Mouse (Mus musculus) frontal cortex, postnatal 14 days (tissue): Measurements from ENCODE around the gene Stxbp6.
A peak's percentile ranks its signal among the peaks of the same experiment; 100 is the strongest.
"Not testable (repeated sequence)": the region's sequence is repeated elsewhere in the genome, so short reads cannot be mapped to it uniquely, and the experiment has no call there.

Experiments used
- DNase-seq, 2 experiments: peaks; one replicate each; pipeline ENCODE4 v3.0.0; 2022; ENCODE audit warnings: low spot score in 2 of 2

Gene Stxbp6

DNA sequence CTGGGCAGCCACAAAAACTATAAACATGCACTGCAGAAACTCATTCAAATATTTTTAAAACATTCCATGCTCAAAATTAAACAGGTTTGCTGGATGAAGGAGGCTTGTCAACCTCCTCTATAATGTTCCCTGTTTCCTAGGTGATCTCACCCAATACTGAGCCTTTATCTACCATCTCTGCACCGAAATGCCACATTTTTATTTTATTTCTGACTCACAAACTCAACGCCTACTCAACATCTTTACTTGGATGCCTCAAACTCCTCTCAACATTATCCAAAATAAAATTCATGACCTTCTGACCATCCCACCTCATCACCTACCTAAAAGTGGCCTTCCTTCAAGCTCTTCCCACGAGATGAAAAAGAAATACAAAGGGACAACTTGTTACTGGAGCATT lies 18.1 kb downstream of the Stxbp6 start:
- DNase-seq = no peak

DNA sequence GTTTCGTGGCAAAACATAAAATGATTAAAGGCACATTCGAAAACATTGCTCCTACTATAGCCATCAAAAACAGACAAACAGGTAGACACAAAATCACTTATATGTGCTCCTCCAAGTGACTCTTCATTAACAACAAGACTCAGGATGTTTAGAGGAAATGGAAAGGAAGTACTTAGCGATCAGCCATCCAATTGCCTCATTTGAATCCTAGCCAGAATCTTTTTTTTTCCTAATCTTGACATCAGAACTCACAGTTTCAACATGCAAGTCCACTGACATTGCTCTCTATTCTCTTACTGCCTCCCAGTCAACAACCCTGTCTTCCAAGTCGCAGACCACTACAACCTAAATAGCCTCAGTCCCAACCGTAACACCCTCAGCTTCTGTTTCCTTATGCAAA lies 21.2 kb downstream of the Stxbp6 start:
- no peak for DNase-seq

DNA sequence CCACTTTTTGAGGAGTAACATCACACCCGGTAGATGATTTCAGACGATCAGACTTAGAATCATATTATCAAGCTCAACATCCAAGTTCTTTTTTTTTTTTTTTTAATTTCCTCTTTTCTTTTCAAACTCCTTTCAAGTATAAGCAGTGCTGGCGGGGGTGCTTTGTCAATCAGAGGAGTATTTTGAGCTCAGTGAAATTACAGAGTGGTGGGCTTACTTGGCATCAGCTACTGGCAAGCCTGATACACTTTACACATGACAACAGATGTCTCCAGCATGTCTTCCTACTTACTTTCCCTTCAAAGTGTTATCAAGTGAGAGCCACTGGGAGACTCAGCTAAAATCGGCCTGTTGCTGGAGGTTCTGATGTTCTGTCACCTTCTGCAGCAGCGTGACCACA lies 21.6 kb downstream of the Stxbp6 start:
- no peak for DNase-seq

DNA sequence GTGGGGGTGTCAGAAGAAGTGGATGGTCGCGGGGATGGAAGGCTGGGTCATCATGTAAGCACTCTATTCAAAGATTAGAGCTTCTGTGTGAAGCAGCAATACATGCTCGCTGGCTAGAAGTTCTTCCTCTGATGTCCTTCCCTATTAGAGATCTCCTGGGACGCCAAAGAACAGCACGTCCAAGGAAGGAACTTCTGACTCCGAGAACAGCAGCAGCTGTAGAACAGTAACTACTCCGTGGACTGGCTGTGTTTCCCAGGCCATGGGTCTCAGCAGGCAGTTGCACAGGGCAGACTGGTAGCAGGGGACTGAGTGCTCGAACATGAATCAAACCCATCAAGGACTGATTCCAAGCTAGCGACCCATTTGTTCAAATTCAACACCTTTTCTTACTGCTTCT lies 24.6 kb downstream of the Stxbp6 start:
- no peak for DNase-seq

DNA sequence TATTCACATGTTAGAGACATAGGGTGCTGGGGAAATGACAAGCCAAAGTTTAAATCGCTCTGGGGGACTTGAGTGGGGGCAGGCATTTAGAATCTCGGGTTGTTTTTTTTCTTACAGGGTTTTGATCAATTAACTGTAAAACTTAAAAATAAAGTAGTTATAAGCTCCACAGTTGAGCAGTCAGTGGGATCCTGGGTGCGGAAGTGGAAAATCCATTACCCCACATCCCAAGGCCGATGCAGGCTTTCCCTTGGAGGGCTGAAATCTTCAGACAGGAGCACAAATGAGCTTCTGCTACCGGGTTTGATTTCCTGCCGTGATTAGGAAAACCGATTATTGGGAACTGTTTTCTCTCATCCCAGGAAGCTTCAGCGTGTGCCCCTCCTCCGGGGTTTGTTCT lies 26.8 kb downstream of the Stxbp6 start:
- DNase-seq = not testable (repeated sequence)

DNA sequence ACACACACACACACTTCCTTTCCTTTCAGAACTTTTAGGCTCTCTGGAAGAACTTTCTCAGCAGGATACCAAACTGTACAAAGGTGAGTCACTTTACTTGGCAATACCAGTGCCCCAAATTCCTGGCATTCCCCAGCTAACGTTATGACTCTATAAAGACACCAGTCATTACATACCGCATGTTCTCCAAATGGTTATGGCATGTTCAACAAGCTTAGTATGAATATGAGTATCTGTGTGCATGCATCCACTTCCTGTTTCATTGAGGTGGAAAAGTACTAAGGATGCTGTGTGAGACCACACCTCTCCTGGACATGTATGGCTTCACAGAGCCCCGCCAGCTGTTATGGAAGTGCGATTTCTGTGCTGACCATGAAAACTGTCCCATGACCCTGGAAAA lies 27.3 kb downstream of the Stxbp6 start:
- no peak for DNase-seq

DNA sequence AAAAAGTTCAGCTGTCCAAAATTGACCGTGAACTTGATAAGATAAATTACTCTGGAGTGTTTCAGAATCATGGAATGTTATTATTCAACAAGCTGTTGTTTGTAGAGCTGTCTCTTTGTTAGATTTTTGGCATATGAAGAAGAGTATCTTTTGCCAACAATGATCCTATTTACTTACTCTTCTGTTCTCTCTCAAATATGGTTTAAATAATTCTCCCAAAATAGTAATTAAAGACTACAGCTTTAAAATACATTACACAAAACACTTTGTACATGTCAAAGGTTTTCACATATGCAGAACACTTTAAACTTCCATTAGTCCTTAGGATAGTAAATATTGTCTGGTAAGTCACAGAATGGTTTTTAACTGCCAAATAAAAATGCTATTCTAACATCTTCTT lies 29.9 kb downstream of the Stxbp6 start:
- no peak for DNase-seq

DNA sequence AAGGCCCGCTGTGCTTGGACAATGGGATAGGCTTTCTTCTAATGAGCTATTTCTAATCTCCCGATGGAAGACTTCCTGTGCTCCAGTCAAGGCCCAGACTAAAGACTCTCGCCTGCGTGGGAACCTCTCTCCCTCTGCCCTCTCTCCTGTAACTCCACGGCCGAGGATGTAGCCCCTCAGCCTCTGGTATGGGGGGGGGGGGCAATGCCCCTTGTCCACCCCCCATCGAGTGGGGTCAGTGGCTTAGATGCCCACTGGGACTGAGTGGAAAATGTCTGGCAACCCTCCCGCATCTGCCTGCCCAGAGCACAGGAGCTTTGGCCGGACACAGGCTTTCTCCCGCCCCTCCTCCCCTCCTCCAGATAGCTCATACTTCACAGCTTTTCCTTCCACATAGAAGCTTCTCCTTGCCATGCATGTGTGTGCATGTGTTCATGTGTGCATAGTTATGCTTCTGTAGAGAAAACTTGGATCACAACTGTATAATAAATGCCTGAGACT lies 31.9 kb downstream of the Stxbp6 start:
- DNase-seq = no peak

DNA sequence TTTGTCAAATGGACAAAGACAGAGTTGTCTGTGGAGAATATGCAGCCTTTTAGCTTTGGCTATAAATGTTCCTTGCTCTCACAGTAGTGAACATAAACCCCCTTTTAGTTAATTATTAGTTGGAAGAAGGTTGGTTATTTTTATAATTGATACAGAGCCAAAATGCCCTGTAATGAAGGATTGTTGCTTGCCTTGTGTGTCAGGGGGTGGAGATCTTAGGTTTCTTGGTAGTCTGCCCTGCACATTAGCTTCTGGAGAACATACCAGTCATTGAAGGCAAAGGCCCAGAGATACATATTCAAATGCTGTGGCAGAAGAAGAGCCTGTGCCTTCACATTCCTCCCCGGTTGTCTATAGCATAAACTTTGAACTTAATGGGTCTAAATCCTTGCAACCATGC lies 37.0 kb downstream of the Stxbp6 start:
- DNase-seq = no peak

DNA sequence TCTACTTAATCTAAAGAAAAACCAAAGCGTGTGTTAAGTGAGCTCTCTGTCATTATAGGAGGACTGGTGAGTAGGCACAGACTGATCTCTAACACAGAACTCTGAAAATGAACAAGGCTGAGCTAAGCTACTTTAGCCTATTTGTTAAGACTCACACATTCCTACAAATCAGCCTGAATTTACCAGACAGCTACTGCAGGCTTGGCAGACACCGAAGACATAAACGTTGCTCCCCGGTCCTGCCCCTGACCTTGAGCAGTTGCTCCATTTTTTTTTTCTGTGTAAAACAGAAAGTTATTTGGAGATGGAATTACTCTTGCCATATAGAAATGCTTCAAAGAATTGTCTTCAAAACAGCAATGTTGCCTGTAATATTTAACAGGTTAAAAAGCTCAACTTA lies 37.4 kb downstream of the Stxbp6 start:
- DNase-seq = no peak

DNA sequence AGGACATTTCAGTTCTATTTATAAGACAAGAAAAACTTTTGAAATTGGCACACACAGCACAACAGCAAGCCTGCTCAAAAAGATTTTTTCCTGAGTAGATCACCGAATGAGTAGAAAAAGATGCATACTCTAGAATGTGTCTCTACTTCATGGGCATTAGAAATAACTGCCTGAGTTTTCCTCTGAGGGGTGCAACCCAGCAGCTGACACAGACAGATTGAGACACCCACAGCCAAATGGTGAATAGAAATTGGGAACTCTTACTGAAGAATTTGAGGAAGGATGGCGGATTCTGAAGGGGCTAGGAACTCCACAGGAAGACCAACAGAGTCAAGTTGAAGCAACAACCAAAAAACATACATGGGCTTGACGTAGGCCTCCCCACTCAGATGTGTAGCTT lies 43.8 kb downstream of the Stxbp6 start:
- DNase-seq = no peak

DNA sequence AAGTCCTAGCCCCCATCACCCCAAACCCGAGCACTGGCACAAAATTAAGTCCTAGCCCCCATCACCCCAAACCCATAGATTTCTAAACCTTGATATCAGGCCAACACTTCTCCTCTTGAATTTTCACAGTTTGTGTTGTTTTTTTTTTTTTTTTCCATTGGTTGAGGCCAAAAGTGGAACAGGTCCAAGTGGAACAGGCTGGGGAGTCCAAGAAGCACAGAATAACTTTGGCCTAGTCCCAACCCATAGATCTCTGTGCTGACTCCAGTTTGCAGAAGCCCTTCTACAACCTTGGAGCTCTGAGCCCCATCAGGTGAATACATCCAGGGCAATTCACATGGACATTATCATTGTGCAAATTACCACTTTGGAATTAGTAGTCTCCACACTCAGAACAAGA lies 48.2 kb downstream of the Stxbp6 start:
- DNase-seq = no peak

DNA sequence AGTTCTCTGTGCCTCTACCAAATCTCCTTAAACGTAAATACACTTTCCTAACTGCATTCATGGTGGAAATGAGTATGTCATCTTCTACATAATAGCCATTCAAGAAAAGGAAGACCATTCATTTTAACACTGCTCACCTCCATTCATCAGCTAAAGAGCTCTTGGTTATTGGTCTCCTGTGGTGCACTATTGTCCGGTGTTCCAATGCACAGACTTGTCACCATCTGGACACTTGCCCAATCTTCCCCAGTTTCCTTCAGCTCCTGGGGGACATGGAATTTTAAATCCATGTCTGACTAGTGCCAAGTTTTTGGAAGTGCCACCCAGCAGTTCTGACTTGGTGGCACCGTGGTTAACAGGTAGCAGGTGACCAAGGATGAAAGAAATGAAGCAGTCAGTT lies 54.5 kb downstream of the Stxbp6 start:
- DNase-seq = no peak

DNA sequence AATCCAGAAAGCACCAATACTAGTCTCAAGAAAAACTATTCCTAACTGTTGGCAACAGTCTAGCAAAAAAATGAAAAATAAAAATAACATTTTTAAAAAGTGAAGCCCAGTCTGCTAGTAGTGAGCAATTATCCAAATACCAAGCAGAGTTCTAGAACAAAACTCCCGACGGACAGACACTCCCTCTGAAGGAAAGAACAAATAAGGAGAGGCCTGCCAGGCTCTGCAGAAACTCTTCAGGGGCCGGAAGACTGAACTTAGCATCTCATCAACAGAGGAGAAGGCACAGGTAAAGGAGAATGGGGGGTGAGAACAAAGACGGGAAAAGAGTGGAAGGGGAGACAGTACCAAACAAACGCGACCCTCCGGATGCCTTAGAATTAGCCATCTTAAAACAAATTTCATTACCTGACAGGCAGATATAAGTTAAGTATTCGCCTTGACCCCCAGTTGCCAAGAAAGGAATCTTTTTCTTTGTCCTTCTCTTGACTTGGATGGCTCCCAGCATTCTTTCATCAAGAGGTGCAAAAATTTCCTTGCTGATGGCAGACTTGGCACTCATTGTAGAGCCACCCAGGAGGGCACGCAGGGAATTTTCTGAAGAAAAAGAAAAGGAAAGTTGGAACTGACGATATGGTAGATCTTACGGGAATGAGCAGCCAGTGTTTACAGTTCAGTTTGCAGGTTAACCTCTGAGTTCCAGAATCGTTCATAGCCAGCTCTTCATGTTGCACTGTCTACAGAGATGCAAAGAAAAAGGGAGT lies 55.3 kb downstream of the Stxbp6 start:
- DNase-seq = no peak

DNA sequence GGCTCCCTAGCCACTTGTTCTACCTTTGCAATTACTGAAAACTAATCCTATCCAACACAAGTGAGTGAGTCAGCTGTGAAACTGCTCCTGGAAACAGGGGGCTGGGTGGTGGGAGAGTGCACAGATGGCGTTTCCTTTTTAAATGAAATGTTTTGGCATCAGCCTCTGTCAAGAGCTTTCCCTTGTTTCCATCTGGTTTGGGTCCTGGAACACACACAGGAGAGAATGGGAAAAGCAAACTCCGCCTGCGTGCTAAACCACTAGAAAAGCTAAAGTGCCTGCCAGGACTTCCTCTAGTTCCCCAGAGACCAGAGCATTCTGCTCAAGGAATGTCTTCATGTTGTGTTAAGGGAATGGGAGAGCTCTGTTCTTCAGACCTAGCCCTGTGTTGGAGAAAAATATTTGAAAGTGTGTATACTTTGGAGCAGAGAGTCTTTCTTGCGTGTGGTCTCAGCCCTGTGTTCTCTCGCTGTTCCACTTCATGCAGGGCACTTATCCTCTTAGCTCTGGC lies 61.2 kb downstream of the Stxbp6 start:
- DNase-seq = peak; percentile 64 to 75

DNA sequence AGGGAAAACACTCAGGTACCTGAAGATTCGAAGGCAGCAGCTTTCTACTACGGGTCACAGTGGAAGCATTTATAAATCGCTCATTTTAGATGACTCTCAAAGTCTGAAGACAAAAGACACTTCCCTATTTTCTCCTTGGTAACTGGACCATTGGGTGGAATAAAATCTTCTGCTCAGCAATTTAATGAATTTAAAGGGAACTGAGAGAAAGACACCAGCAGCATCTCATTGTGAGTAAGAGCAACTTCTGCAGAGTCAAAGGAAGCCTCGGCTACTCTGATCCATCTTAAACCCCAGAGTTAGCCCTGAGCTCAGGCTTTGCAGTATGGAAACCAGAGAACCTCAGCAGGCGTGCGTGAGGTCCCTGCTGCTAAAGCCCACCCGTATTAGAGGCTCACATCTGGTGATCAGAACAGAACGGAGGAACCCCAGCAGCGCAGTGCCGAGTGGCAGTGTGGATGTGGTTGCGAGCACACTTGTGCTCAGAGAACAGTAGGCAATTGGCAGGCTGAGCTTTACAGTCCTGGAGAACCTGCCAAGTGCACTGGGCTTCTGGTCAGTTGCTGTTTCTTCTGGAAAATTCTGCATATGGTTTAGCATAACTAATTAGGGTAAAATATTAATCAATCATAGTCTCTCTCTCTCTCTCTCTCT lies 62.9 kb downstream of the Stxbp6 start:
- no peak for DNase-seq

DNA sequence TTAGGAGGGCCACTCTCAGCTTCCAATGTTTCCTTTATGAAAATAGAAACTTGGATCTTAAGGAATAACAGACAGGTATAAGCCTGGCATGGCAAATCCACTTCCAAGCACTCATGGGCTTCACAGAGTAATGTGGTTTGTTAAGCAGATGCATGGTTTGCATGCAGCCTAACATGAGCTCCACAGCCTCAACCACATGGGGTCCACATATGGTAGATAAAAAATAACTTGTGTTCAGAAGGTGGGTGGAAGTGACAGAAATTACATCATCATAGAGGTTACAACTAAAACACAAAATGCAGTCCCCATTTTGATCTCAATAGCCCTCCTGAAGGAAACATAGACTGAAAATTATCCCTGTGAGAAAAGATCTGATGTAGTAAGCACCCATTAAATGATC lies 63.5 kb downstream of the Stxbp6 start:
- no peak for DNase-seq

DNA sequence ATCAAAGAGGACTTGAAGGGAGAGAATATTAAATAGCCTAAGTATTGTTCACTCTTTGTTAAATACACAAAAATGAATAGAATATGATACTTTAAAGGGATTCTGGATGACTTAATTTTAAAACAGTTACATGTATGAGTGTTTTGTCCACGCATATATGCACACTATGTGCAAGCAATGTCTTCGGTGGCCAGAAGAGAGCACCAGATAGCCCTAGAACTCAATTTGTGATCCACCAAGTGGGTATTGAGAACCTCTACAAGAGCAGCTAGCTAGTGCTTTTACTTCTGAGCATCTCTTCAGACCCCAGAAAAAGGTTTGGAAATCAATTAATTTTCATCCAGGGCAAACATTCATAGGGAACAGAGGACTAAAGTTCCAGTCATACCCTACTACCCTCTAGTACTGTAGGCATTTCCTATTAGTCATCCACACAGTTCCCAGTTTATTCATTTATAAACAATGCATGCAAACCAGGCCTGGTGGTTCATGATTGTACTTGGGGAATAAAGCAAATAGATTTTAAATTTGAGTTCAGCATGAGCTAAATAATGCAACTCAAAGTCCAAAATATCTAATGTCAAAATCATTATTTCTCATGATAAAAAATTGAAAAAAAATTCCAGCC lies 64.4 kb downstream of the Stxbp6 start:
- no peak for DNase-seq

DNA sequence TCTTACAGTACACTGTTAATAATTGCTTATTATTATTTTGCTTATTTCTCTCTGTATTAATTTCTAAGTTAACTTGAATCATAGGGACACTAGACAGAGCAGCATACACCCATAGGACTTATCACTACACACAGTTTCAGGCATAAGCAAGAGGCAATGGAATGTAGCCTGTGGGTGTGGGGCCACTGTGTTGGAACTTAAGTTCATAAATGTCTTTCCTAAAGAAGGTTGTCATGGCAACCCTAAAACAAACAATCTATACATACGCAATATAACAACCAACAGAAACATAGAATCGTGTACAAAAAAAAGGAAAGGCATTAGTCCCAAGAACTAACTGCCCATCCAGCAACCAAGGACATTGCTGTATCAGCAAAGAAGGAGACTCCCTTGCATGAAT lies 67.9 kb downstream of the Stxbp6 start:
- no peak for DNase-seq

DNA sequence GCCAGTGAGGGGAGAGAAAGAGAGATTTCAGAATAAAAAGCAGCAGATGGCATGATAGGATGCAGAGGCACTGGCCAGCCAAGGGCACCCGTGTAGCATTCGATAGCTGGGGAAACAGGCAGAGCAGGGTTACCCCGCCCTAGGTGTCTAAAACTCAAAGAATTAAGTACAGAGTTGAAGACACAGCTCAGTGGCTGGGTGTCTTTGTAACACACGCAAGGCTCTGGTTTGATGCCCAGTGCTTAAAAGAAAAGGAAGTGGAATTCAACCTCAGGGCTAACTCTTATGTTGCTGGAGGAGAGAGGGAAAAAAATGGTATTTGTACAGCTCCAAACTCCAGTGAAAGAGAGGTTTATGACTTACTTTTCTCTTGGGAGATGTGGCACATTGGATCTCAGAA lies 68.5 kb downstream of the Stxbp6 start:
- DNase-seq = no peak

DNA sequence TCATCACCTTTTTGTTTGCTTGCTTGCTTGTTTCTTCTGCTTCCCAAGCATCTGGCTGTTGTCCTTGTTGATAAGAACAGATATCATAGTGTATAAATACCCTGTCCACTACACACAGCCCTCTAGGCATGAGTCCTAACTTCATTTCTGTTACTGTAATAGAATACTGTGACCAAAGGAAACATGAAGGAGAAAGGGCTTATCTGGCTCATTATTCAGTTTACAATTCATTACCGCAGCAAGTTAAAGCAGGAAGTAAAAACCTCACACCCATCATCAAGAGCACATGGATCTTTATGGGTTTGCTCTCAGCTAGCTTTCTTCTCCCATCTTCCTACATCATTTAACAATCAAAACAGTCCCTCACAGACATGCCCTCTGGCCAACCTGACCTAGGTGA lies 72.5 kb downstream of the Stxbp6 start:
- DNase-seq = no peak

DNA sequence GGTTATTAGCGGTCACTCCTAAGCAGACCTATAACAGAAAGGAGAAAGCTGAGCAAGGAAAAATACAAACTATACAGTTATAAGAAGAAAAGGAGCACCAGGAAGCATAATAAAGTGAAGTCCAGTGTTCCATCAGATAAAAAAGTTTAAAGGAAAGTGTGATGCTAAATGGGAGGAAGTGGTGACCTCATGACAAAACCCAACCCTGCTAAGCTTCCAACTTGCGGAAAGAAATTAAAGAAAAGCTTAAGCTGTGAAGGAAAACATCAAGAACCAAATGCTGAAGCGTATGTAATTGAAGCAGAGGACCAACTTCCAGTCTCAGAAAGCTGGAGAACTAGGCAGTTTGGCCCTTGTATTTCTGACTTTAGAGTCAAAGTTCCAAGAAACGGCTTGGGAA lies 77.1 kb downstream of the Stxbp6 start:
- DNase-seq = no peak

DNA sequence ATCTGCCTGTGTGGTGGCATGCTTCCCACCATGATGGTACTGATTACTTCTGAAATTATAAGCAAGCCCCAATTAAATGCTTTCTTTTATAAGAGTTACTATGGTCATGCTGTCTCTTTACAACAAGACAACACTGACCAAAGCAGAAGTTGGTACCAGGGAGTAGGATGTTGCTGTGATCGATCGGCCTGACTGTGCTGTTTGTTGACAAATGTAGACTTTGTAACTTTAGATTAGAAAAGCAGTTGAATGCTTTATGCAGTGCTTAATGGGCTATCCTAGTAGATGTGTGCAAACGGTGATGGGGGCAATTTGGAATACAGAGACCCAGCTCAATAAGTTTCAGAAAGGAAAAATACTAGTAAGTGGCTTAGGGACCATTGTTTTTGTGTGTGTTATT lies 77.6 kb downstream of the Stxbp6 start:
- DNase-seq = no peak
